28 mouse cellular contexts compared by ENCODE assay signal in genomic region chr9:64579306-64579705, GRCm38 (mm10).
DNase-seq lines count a peak whose midpoint lies in the region; ATAC-seq and TF ChIP-seq lines count a peak whose summit lies in the region.
"Had no signal": no experiment of that assay in that cellular context is flagged by ENCODE, and none has a peak within 500 bp of the region (broad histone marks: within the 10 kb centered on the region; RNA-seq: fewer than 3 reads in every experiment).

No protein-coding gene starts in this region.

- H3K9me3 ChIP-seq in midbrain, embryonic 16.5 days (replicated peaks; ENCODE audit: control insufficient read depth, low read length, poor library complexity, severe bottlenecking) = no peaks in the 10 kb centered on the region
- H3K9me3 ChIP-seq in midbrain, embryonic 13.5 days = no peaks in the 10 kb centered on the region
- H3K9me3 ChIP-seq: embryonic facial prominence, embryonic 10.5 days; embryonic facial prominence, embryonic 15.5 days; forebrain, embryonic 12.5 days; hindbrain, embryonic 10.5 days; hindbrain, embryonic 15.5 days; limb, embryonic 10.5 days; limb, embryonic 15.5 days; neural tube, embryonic 15.5 days; stomach, embryonic 15.5 days had no signal

- TF ChIP-seq CTCF in cerebellum, adult 2 months (IDR thresholded peaks at IDR 0.05; ENCODE audit: borderline replicate concordance, insufficient read depth, low read depth, low read length) = no peak

- H3K9ac ChIP-seq in midbrain, embryonic 16.5 days (ENCODE audit: low read depth, low read length) = no peak overlapping the region
- H3K9ac ChIP-seq in midbrain, embryonic 13.5 days (replicated peaks) = no peak overlapping the region
- H3K9ac ChIP-seq: embryonic facial prominence, embryonic 15.5 days; forebrain, embryonic 12.5 days; forebrain, postnatal 0 days; hindbrain, embryonic 15.5 days; limb, embryonic 15.5 days; liver, embryonic 14.5 days; lung, embryonic 14.5 days; neural tube, embryonic 15.5 days; stomach, embryonic 15.5 days had no signal

- peaks cover 21% of the 10 kb centered on the region for H3K4me1 ChIP-seq in cerebellum, adult 2 months (ENCODE audit: control insufficient read depth, insufficient read depth, low read length)
- peaks cover 6% of the 10 kb centered on the region for H3K4me1 ChIP-seq in midbrain, embryonic 16.5 days (ENCODE audit: control insufficient read depth, insufficient read depth, low read length)
- peaks cover 18% of the 10 kb centered on the region for H3K4me1 ChIP-seq in midbrain, embryonic 13.5 days (replicated peaks)
- H3K4me1 ChIP-seq: embryonic facial prominence, embryonic 15.5 days had no signal

- no peak overlapping the region for H3K4me3 ChIP-seq in cerebellum, adult 2 months (replicated peaks; ENCODE audit: insufficient read depth, low read depth, low read length)
- H3K4me3 ChIP-seq in midbrain, embryonic 16.5 days (ENCODE audit: low read depth, low read length) = no peak overlapping the region
- no peak overlapping the region for H3K4me3 ChIP-seq in midbrain, embryonic 13.5 days (replicated peaks)
- H3K4me3 ChIP-seq: embryonic facial prominence, embryonic 10.5 days; embryonic facial prominence, embryonic 15.5 days; forebrain, embryonic 12.5 days; hindbrain, embryonic 10.5 days; hindbrain, embryonic 15.5 days; layer of hippocampus, adult 2 months; limb, embryonic 10.5 days; limb, embryonic 15.5 days; neural tube, embryonic 15.5 days; stomach, embryonic 15.5 days had no signal

- no peak for TF ChIP-seq POLR2A in cerebellum, adult 2 months (IDR thresholded peaks at IDR 0.05; ENCODE audit: borderline replicate concordance, insufficient read depth, low read length)

- H3K36me3 ChIP-seq in midbrain, embryonic 16.5 days (ENCODE audit: control insufficient read depth, insufficient read depth, low read length) = no peaks in the 10 kb centered on the region
- no peaks in the 10 kb centered on the region for H3K36me3 ChIP-seq in midbrain, embryonic 13.5 days
- H3K36me3 ChIP-seq: embryonic facial prominence, embryonic 10.5 days; embryonic facial prominence, embryonic 15.5 days; forebrain, embryonic 12.5 days; hindbrain, embryonic 10.5 days; hindbrain, embryonic 15.5 days; limb, embryonic 10.5 days; limb, embryonic 15.5 days; neural tube, embryonic 15.5 days; stomach, embryonic 15.5 days had no signal

- DNase-seq in cerebellum, adult 2 months = peak; percentile 58 to 60
- DNase-seq in cerebellum, adult 8-10 months = peak; percentile 49
- peak; percentile 67 to 73 for DNase-seq in cerebellum, postnatal 14 days
- no peak for DNase-seq in urinary bladder, postnatal 10 days (ENCODE audit: low spot score)
- no peak for DNase-seq in ovary, adult 18-20 months (ENCODE audit: low spot score)
- DNase-seq: adrenal gland, postnatal 14 days; forebrain, postnatal 0 days; gastrocnemius, postnatal 10 days; heart, postnatal 14 days; kidney, adult 11 months; lung, embryonic 14.5 days; lung, postnatal 14 days had no signal

- no peaks in the 10 kb centered on the region; the same call in 1 of the 2 replicates for H3K27me3 ChIP-seq in cerebellum, adult 2 months (ENCODE audit: control insufficient read depth, insufficient read depth, low read length)
- no peaks in the 10 kb centered on the region for H3K27me3 ChIP-seq in midbrain, embryonic 16.5 days (ENCODE audit: control insufficient read depth, insufficient read depth, low read depth, low read length)
- no peaks in the 10 kb centered on the region for H3K27me3 ChIP-seq in midbrain, embryonic 13.5 days
- H3K27me3 ChIP-seq: embryonic facial prominence, embryonic 15.5 days; forebrain, embryonic 12.5 days; hindbrain, embryonic 15.5 days; limb, embryonic 15.5 days; neural tube, embryonic 15.5 days; Patski; stomach, embryonic 15.5 days had no signal

- ATAC-seq in cerebellum, adult (ENCODE audit: insufficient number of reproducible peaks, low FRiP score, low TSS enrichment) = no peak
- no peak for ATAC-seq in midbrain, embryonic 16.5 days
- no peak for ATAC-seq in midbrain, embryonic 13.5 days
- ATAC-seq: forebrain, postnatal 0 days; inflammation-experienced regulatory T-cells, adult 6 months; Patski had no signal

- no peak overlapping the region for H3K4me2 ChIP-seq in midbrain, embryonic 16.5 days (ENCODE audit: low read length)
- H3K4me2 ChIP-seq in midbrain, embryonic 13.5 days (replicated peaks) = no peak overlapping the region
- H3K4me2 ChIP-seq: embryonic facial prominence, embryonic 15.5 days; forebrain, embryonic 12.5 days; hindbrain, embryonic 15.5 days; limb, embryonic 15.5 days; lung, embryonic 14.5 days; neural tube, embryonic 15.5 days; stomach, embryonic 15.5 days had no signal

- WGBS in cerebellum, adult 2 months = 15% methylated on average over 1 of the region's 1 CpGs
- 76% methylated on average over 1 of the region's 1 CpGs for WGBS in midbrain, embryonic 16.5 days
- 89% methylated on average over 1 of the region's 1 CpGs for WGBS in midbrain, embryonic 13.5 days

- 0 out of 2 replicates have a peak overlapping the region, but pooled peaks have one; percentile 24 for H3K27ac ChIP-seq in cerebellum, adult 2 months (ENCODE audit: insufficient read depth, low read length)
- peak overlapping the region; percentile 9; the same call in 1 of the 2 replicates for H3K27ac ChIP-seq in midbrain, embryonic 16.5 days (ENCODE audit: low read length)
- no peak overlapping the region for H3K27ac ChIP-seq in midbrain, embryonic 13.5 days
- H3K27ac ChIP-seq: embryonic facial prominence, embryonic 10.5 days; embryonic facial prominence, embryonic 15.5 days; forebrain, embryonic 12.5 days; hindbrain, embryonic 15.5 days; limb, embryonic 10.5 days; limb, embryonic 15.5 days; liver, embryonic 14.5 days; neural tube, embryonic 15.5 days; stomach, embryonic 15.5 days had no signal

Comparison
In these comparisons a context has a peak if more than half of its experiments do, and no peak if none do; other contexts are left out.
1. DNase-seq: peak in cerebellum, adult 2 months (2 of 2), cerebellum, adult 8-10 months (single experiment) and cerebellum, postnatal 14 days (2 of 2); none in urinary bladder, postnatal 10 days (single experiment) and ovary, adult 18-20 months (single experiment).